Mouse (Mus musculus): ENCODE results near the gene Ankrd31. TPM values are rescaled to one million over a fixed set of nuclear protein-coding genes. Genes with fewer than 3 reads are reported as not detected.
"Not testable (repeated sequence)": the region's sequence is repeated elsewhere in the genome, so short reads cannot be mapped to it uniquely, and the experiment has no call there.

The Ankrd31 gene
- polyA plus RNA-seq, 1 experiment: not detected

GRCm38 (mm10) chr13:96749859-96750258, 1.8 kb downstream of the Ankrd31 start:
- Histone ChIP-seq H3K4me1 (ENCODE audit: control insufficient read depth, insufficient read depth, low read length) (no peaks in the 10 kb centered on the region), H3K27ac (ENCODE audit: insufficient read depth, low read depth, low read length) (no peak overlapping the region), H3K4me3 (ENCODE audit: insufficient read depth, low read depth, low read length) (no peak overlapping the region), H3K36me3 (ENCODE audit: control insufficient read depth, insufficient read depth, low read length) (no peaks in the 10 kb centered on the region), H3K27me3 (replicated peaks; ENCODE audit: control insufficient read depth, insufficient read depth, low read length) (no peaks in the 10 kb centered on the region)
- no peak for DNase-seq
- TF ChIP-seq CTCF (conservative IDR thresholded peaks at IDR 0.05; ENCODE audit: insufficient read depth, insufficient read length, low read depth, low read length) (no peak), POLR2A (IDR thresholded peaks at IDR 0.05; ENCODE audit: low read depth, low read length) (no peak)
- WGBS: 84% methylated on average over 6 of the region's 6 CpGs

- H3K27me3 ChIP-seq (replicated peaks; ENCODE audit: control insufficient read depth, insufficient read depth, low read length): no peaks in the 10 kb centered on the region
- TF ChIP-seq CTCF (conservative IDR thresholded peaks at IDR 0.05; ENCODE audit: insufficient read depth, insufficient read length, low read depth, low read length): no peak
- TF ChIP-seq POLR2A (IDR thresholded peaks at IDR 0.05; ENCODE audit: low read depth, low read length): no peak
- 79% methylated on average over 2 of the region's 2 CpGs for WGBS
- DNase-seq: no peak
- H3K4me1 ChIP-seq (ENCODE audit: control insufficient read depth, insufficient read depth, low read length): no peaks in the 10 kb centered on the region
- no peaks in the 10 kb centered on the region for H3K36me3 ChIP-seq (ENCODE audit: control insufficient read depth, insufficient read depth, low read length)
- no peak overlapping the region for H3K4me3 ChIP-seq (ENCODE audit: insufficient read depth, low read depth, low read length)
- H3K27ac ChIP-seq (ENCODE audit: insufficient read depth, low read depth, low read length): no peak overlapping the region
These were observed 12.8 kb downstream of the Ankrd31 start for GRCm38 (mm10) chr13:96760848-96761247.

- not testable (repeated sequence) for H3K4me1 ChIP-seq (ENCODE audit: control insufficient read depth, insufficient read depth, low read length); DNase-seq; H3K36me3 ChIP-seq (ENCODE audit: control insufficient read depth, insufficient read depth, low read length); H3K4me3 ChIP-seq (ENCODE audit: insufficient read depth, low read depth, low read length); H3K27ac ChIP-seq (ENCODE audit: insufficient read depth, low read depth, low read length); H3K27me3 ChIP-seq (replicated peaks; ENCODE audit: control insufficient read depth, insufficient read depth, low read length)
- WGBS: 92% methylated on average over 5 of the region's 5 CpGs
These were observed 38.0 kb downstream of the Ankrd31 start for GRCm38 (mm10) chr13:96786071-96786470.

GRCm38 (mm10) chr13:96793451-96793850, 45.4 kb downstream of the Ankrd31 start:
- Histone ChIP-seq H3K27me3 (replicated peaks; ENCODE audit: control insufficient read depth, insufficient read depth, low read length) (no peaks in the 10 kb centered on the region), H3K27ac (ENCODE audit: insufficient read depth, low read depth, low read length) (peak overlapping the region; percentile 51), H3K36me3 (ENCODE audit: control insufficient read depth, insufficient read depth, low read length) (no peaks in the 10 kb centered on the region), H3K4me3 (ENCODE audit: insufficient read depth, low read depth, low read length) (no peak overlapping the region), H3K4me1 (ENCODE audit: control insufficient read depth, insufficient read depth, low read length) (peaks cover 9% of the 10 kb centered on the region; the same call in 1 of the 2 replicates)
- DNase-seq: peak; percentile 44
- 52% methylated on average over 2 of the region's 2 CpGs for WGBS
- TF ChIP-seq POLR2A (IDR thresholded peaks at IDR 0.05; ENCODE audit: low read depth, low read length) (no peak), CTCF (conservative IDR thresholded peaks at IDR 0.05; ENCODE audit: insufficient read depth, insufficient read length, low read depth, low read length) (no peak)

GRCm38 (mm10) chr13:96795301-96795700, 47.2 kb downstream of the Ankrd31 start:
- Histone ChIP-seq H3K36me3 (ENCODE audit: control insufficient read depth, insufficient read depth, low read length) (no peaks in the 10 kb centered on the region), H3K27ac (ENCODE audit: insufficient read depth, low read depth, low read length) (no peak overlapping the region), H3K27me3 (replicated peaks; ENCODE audit: control insufficient read depth, insufficient read depth, low read length) (no peaks in the 10 kb centered on the region), H3K4me3 (ENCODE audit: insufficient read depth, low read depth, low read length) (no peak overlapping the region), H3K4me1 (ENCODE audit: control insufficient read depth, insufficient read depth, low read length) (peaks cover 9% of the 10 kb centered on the region; the same call in 1 of the 2 replicates)
- DNase-seq: peak; percentile 64
- TF ChIP-seq CTCF (conservative IDR thresholded peaks at IDR 0.05; ENCODE audit: insufficient read depth, insufficient read length, low read depth, low read length) (no peak), POLR2A (IDR thresholded peaks at IDR 0.05; ENCODE audit: low read depth, low read length) (no peak)
- 28% methylated on average over 3 of the region's 3 CpGs for WGBS

GRCm38 (mm10) chr13:96797500-96797899, 49.4 kb downstream of the Ankrd31 start:
- WGBS: 19% methylated on average over 2 of the region's 2 CpGs
- DNase-seq: peak; percentile 3

GRCm38 (mm10) chr13:96849752-96850151, 101.7 kb downstream of the Ankrd31 start:
- Histone ChIP-seq H3K36me3 (ENCODE audit: control insufficient read depth, insufficient read depth, low read length) (no peaks in the 10 kb centered on the region), H3K4me1 (ENCODE audit: control insufficient read depth, insufficient read depth, low read length) (no peaks in the 10 kb centered on the region), H3K4me3 (ENCODE audit: insufficient read depth, low read depth, low read length) (no peak overlapping the region), H3K27ac (ENCODE audit: insufficient read depth, low read depth, low read length) (no peak overlapping the region), H3K27me3 (replicated peaks; ENCODE audit: control insufficient read depth, insufficient read depth, low read length) (no peaks in the 10 kb centered on the region)
- 85% methylated on average over 1 of the region's 1 CpGs for WGBS
- DNase-seq: no peak
- no peak for TF ChIP-seq POLR2A (IDR thresholded peaks at IDR 0.05; ENCODE audit: low read depth, low read length)
- no peak for TF ChIP-seq CTCF (conservative IDR thresholded peaks at IDR 0.05; ENCODE audit: insufficient read depth, insufficient read length, low read depth, low read length)

More at GRCm38 (mm10) chr13:96797500-96797899, 49.4 kb downstream of the Ankrd31 start:
- Histone ChIP-seq H3K27me3 (replicated peaks; ENCODE audit: control insufficient read depth, insufficient read depth, low read length) (no peaks in the 10 kb centered on the region), H3K4me1 (ENCODE audit: control insufficient read depth, insufficient read depth, low read length) (peaks cover 9% of the 10 kb centered on the region; the same call in 1 of the 2 replicates), H3K36me3 (ENCODE audit: control insufficient read depth, insufficient read depth, low read length) (no peaks in the 10 kb centered on the region), H3K4me3 (ENCODE audit: insufficient read depth, low read depth, low read length) (no peak overlapping the region), H3K27ac (ENCODE audit: insufficient read depth, low read depth, low read length) (no peak overlapping the region)
- no peak for TF ChIP-seq CTCF (conservative IDR thresholded peaks at IDR 0.05; ENCODE audit: insufficient read depth, insufficient read length, low read depth, low read length)
- TF ChIP-seq POLR2A (IDR thresholded peaks at IDR 0.05; ENCODE audit: low read depth, low read length): no peak

GRCm38 (mm10) chr13:96852133-96852532, 104.1 kb downstream of the Ankrd31 start:
- 62% methylated on average over 2 of the region's 2 CpGs for WGBS
- H3K27me3 ChIP-seq (replicated peaks; ENCODE audit: control insufficient read depth, insufficient read depth, low read length): no peaks in the 10 kb centered on the region
- H3K36me3 ChIP-seq (ENCODE audit: control insufficient read depth, insufficient read depth, low read length): no peaks in the 10 kb centered on the region
- no peaks in the 10 kb centered on the region for H3K4me1 ChIP-seq (ENCODE audit: control insufficient read depth, insufficient read depth, low read length)
- no peak for TF ChIP-seq POLR2A (IDR thresholded peaks at IDR 0.05; ENCODE audit: low read depth, low read length)
- no peak for TF ChIP-seq CTCF (conservative IDR thresholded peaks at IDR 0.05; ENCODE audit: insufficient read depth, insufficient read length, low read depth, low read length)
- DNase-seq: no peak
- no peak overlapping the region for H3K4me3 ChIP-seq (ENCODE audit: insufficient read depth, low read depth, low read length)
- no peak overlapping the region for H3K27ac ChIP-seq (ENCODE audit: insufficient read depth, low read depth, low read length)

All from kidney, adult 2 months (tissue).